Mouse (Mus musculus): ENCODE results near the gene Agfg2.
"Not testable (repeated sequence)": the region's sequence is repeated elsewhere in the genome, so short reads cannot be mapped to it uniquely, and the experiment has no call there.

The Agfg2 gene

DNA sequence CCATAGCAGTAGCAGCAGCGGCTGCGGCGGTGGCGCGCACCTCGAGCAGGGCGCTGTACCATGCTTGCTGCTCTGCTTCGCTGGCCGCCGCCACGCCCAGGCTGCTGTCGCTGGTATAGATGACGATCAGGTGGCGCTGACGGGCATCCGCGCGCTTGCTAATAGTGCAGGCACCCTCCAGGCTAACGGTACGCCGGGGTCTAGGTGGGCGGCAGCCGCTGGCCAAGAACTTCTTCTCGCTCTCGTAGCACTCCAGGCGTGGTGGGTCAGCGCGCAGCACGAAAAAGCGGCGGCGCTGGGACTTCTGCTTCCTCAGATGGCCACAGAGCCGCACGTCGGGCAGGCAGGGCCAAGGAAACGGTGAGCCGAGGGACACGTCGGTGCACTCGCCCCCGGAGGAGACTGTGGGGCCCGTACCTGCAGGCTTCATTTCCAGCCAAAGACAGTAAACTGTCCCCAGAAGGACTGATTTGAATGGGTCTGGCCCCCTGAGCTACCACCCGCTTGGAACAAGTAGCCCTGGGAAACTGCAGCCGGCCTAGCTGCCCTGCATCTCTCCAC is 39.4 kb downstream of the Agfg2 start:
- DNase-seq (ENCODE audit: low read depth, low spot score), result no peak

GRCm38 (mm10) chr5:137644484-137644883 is 40.0 kb downstream of the Agfg2 start:
- no peak for DNase-seq (ENCODE audit: low read depth, low spot score)

- no peak for DNase-seq (ENCODE audit: low read depth, low spot score)
Observed at GRCm38 (mm10) chr5:137642886-137643285, 41.6 kb downstream of the Agfg2 start.

DNA sequence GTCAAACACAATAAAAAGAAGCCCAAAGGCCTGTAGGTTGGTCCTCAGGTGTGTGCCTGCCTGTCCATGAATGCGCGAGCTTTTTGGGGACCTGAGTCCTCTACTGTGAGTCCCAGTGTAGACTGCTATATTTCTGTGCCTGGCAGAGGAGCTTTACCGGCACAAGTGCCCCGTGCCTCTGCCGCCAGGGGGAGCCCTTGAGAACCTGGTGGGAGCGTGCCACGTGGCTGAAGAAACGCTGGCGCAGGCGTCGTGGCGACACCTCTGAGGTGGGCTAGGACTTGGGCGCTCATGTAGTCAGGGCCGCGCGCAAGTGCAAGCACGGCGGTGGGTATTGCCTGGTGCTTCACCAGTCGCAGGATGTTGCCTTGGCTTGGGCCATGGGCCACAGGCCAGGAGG is 43.5 kb downstream of the Agfg2 start, which contains the start of gene Sap25:
TSS of gene Sap25 (plus strand) at position 281 of the 400 bp plus-strand sequence.
- no peak for DNase-seq (ENCODE audit: low read depth, low spot score)

DNA sequence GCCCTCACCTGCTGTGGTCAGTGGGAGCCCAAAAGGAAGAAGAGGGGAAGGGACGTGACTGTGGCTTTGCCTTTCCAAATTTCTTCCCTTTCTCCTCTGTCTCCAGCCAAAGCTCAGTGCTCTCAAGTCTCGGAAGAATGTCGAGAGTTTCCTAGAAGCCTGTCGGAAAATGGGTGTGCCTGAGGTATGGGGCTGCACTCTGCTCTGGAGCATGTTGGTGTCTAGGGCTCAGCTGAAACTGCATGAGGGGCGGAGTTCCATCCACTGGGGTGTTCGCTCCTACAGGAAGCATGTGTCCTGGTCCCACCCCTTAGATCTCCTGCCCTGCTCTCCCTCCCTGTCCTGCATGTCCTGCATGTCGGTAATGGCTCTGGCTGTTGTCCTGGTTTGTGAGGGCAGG is 45.1 kb downstream of the Agfg2 start:
- DNase-seq (ENCODE audit: low read depth, low spot score), result no peak

GRCm38 (mm10) chr5:137633397-137634084 is 51.0 kb downstream of the Agfg2 start:
- DNase-seq (ENCODE audit: low read depth, low spot score), result no peak

GRCm38 (mm10) chr5:137631591-137631990 is 52.9 kb downstream of the Agfg2 start:
- no peak for DNase-seq (ENCODE audit: low read depth, low spot score)

GRCm38 (mm10) chr5:137631171-137631570 is 53.4 kb downstream of the Agfg2 start:
- no peak for DNase-seq (ENCODE audit: low read depth, low spot score)

DNA sequence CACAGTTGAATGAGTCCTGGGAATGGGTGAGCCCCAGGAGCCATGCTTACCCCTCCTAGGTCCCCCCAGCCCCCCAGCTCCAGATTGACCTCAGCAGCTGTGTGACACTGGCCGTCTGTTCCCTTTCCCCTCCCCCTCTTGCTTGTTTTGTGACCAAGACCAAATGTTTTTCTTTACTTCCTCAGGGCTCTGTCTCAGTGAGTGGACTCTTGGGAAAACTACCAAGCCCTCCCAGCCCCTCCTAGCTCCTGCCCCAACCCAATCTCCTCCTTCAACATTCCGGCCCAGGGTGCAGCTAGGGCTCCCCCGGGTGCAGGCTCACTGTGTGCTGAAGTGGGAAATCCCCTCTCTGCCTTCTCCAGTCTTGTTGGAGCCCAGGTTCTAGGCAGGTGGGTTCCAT is 53.9 kb downstream of the Agfg2 start:
- DNase-seq (ENCODE audit: low read depth, low spot score), result no peak

GRCm38 (mm10) chr5:137629906-137630545 is 54.5 kb downstream of the Agfg2 start:
- no peak for DNase-seq (ENCODE audit: low read depth, low spot score)

DNA sequence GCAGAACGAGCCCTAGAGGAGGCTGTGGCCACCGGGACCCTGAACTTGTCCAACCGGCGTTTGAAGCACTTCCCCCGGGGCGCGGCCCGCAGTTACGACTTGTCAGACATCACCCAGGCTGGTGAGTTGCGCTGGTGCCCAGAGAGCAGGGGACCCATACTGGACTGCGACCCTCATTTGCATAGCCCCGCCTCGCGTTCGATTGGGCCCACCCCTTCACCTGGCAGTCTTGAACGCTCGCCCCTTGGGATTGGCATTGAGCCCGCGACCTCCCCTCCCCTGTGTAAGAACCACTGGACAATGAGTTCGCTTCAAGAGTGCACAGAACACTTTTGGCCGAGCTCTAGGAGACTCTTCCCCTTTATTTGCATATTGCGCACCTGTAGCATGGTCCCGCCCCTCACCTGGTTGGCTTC is 55.2 kb downstream of the Agfg2 start:
- DNase-seq (ENCODE audit: low read depth, low spot score), result no peak

- peak; percentile 99 for DNase-seq (ENCODE audit: low read depth, low spot score)
Observed at GRCm38 (mm10) chr5:137628498-137629305, 55.8 kb downstream of the Agfg2 start, which contains the start of the genes Fbxo24, Lrch4 and Gm20605. Gene Fbxo24, minus strand, starts transcription at chr5:137629002. Gene Lrch4, plus strand, starts transcription at chr5:137629121. Gene Gm20605, plus strand, starts transcription at chr5:137629175.

DNA sequence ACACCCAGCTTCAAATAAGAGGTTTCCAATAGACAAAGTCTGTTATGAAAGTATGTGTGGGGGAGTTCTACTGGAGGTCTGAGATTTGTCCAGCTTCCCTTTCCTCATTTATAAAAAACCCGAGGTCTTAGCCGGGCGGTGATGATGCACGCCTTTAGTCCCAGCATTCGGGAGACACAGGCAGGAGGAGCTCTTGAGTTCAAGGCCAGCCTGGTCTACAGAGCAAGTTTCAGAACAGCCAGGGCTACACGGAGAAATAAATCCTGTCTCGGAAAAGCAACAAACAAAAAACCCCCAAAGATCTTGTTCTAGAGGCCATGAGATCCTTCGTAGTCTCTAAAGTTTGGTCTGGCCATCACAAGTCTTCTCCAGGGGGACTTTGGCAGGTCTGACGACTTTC is 56.5 kb downstream of the Agfg2 start:
- no peak for DNase-seq (ENCODE audit: low read depth, low spot score)

GRCm38 (mm10) chr5:137623937-137624530 is 60.5 kb downstream of the Agfg2 start:
- no peak for DNase-seq (ENCODE audit: low read depth, low spot score)

DNA sequence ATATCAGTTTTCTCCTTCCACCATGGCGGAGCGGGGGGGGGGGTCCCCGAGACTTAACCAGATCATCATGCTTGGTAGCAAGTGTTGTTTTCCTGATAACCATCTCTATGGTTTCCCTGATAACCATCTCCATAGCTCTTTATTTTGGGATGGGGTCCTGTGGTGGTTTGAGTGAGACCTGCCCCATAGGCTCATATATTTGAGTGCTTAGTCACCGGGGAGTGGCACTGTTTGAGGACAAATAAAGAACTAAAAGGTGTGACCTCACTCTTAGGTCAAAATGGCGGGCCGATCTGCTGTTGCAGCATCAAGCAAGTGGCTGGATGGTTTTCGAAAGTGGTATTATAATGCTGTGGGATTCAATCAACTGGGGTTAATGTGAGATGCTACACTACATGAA is 69.2 kb downstream of the Agfg2 start:
- no peak for DNase-seq (ENCODE audit: low read depth, low spot score)

DNA sequence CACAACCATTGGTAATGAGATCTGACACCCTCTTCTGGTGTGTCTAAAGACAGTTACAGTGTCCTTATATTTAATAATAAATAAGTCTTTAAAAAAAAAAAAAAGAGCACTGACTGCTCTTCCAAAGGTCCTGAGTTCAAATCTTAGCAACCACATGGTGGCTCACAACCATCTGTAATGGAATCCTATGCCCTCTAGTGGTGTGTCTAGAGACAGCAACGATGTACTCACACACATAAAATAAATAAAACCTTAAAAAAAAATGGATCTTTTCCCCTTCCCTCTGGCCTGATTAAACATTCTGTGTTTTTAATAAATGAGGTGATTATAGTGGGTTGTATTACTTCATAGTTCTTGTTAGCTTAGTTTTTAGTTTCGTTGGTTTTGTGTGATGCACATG is 69.6 kb downstream of the Agfg2 start:
- not testable (repeated sequence) for DNase-seq (ENCODE audit: low read depth, low spot score)

GRCm38 (mm10) chr5:137613550-137613949 is 71.0 kb downstream of the Agfg2 start, which contains the start of gene Pcolce:
Gene Pcolce, minus strand, starts transcription at chr5:137613784.
- DNase-seq (ENCODE audit: low read depth, low spot score), result no peak

DNA sequence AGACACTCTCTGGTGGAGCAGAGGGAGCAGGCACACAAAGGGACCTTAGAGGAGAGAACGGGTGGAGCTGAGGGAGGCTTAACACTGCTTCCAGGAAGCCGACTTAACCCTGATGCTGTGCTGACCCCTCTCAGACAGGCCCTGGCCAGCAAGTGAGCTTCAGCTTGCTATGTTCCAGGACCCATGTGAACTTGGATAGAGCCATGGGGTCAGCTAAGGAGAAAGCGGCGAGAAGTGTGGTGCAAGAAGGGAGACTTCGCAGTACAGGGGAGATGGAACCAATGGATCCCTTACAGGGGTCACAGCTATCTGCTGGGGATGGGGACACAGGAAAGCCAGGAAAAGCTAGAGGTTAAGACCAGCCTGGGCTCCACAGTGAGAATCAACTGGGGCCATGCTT is 71.5 kb downstream of the Agfg2 start:
- no peak for DNase-seq (ENCODE audit: low read depth, low spot score)

DNA sequence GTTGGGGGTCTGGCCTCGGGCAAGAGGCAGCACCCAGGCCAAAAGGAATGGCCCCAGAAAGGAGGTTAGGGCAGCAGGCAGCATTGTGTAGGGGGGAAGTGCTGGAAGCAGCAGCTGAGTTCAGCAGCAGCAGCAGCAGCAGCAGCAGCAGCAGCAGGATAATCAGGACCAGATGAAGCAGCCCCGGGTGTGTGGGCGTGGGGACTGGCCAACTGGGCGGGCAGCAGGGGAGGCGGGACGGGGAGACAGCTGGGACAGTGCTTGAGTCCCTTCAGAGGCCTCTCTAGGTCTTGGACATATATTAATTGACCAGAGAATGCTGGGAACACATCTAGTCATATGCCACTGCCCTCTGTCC is 73.3 kb downstream of the Agfg2 start:
- no peak for DNase-seq (ENCODE audit: low read depth, low spot score)

DNA sequence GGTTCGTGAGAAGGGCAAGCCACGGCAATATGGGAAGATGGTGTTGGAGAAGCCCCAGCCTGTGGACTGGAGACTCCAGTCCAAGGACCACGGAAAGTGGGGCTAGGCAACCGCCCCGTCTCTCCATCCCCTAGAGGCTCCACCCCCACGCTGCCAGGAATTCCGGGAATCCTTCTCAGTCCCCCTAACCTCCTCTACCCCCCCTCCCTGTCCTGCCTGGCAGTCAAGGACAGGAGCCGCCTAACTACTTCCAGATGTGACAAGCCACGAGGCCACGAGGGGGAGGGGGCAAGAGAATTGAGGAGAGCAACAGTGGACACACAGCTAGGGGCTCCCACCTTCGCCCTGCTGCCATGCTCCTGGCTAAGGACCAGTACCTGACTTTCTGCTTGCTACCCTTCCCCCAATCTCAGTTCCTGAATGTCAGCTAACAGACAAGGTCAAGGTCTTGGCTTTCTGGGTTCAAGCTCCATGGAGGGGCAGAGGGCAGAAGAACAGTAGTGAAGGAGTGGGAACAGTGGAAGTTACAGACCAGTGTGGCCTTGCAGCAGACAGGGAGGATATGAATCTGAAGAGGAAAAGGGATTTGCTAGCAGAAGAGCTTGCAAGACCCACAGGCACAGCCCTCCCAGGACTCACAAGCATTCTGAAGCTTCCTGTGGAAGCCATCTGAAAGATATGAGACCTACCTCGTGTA is 73.8 kb downstream of the Agfg2 start:
- DNase-seq (ENCODE audit: low read depth, low spot score), result no peak

DNA sequence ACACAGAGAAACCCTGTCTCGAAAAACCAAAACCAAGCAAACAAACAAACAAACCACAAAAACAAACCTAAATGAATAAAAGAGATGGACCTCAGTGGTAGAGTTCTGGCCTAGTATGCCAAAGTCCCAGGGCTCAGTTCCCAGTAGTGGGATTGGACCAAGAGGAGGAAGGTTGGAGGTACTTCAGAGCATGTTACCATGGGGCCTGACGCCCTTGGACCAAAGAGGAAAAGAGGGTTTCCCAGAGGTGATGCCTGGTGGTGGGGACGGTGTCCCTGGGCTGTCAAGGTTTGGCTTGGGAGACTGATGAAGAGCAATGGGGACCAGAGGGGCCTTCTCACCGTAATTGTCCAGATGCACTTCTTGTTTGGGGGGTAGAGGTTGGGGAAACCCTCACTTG is 74.5 kb downstream of the Agfg2 start:
- DNase-seq (ENCODE audit: low read depth, low spot score), result no peak
